Mouse (Mus musculus) small intestine, adult 2 months (tissue): ENCODE measurements around the gene Slc25a35.
"Not testable (repeated sequence)": the region's sequence is repeated elsewhere in the genome, so short reads cannot be mapped to it uniquely, and the experiment has no call there.

Experiments used
- CTCF ChIP-seq: fragments of 200-500 bp; IDR thresholded peaks from 2 replicates; pipeline ENCODE4 v1.5.1; 2012; ENCODE audit warnings: low read depth, mild to moderate bottlenecking, control low read depth, inconsistent platforms, low read length, moderate library complexity, mixed read lengths; ENCODE audit not compliant: insufficient replicate concordance, insufficient read length; ENCODE audit errors: extremely low read depth
- POLR2A ChIP-seq: fragments of 200-500 bp; IDR thresholded peaks from 2 replicates; pipeline ENCODE4 v1.6.1; 2012; ENCODE audit warnings: low read depth, mild to moderate bottlenecking, control low read depth, inconsistent platforms, low read length, moderate library complexity

DNA sequence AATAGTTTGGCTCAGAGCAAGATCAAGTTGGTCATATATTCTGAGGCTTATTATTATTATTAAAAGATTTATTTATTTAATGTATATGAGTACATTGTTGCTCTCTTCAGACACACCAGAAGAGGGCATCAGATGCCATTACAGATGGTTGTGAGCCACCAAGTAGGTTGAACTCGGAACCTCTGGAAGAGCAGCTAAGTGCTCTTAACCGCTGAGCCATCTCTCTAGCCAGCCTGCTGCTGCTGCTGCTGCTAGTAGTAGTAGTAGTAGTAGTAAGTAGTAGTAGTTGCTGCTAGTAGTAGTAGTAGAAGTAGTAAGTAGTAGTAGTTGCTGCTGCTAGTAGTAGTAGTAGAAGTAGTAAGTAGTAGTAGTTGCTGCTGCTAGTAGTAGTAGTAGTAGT, 43.5 kb downstream of the Slc25a35 start:
- not testable (repeated sequence) for TF ChIP-seq POLR2A, CTCF
